ENCODE assay signal across 29 mouse cellular contexts in the genomic region with DNA sequence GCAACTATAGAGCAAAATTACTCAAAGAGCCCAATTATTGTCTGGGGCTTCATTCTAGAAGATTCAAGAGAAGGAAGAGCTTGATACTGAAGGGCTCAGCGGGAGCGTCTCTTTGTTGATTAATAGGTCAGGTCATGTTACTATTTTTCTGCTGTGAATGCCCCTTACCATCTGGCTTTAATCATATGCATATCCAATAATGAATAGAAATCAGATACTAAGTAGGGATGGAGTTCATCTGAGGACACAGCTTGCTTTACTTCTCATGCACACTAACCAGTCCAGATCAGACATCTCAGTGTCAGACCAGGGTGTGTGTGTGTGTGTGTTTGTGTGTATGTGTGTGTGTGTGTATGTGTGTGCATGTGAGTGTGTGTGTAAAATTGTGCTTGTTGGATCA.
DNase-seq lines count a peak whose midpoint lies in the region; ATAC-seq and TF ChIP-seq lines count a peak whose summit lies in the region.
"Had no signal": no experiment of that assay in that cellular context is flagged by ENCODE, and none has a peak within 500 bp of the region (broad histone marks: within the 10 kb centered on the region; RNA-seq: fewer than 3 reads in every experiment).

No protein-coding gene starts in this region.

- ATAC-seq in forebrain, embryonic 11.5 days (replicated peaks; ENCODE audit: low FRiP score), result 0 out of 2 replicates have a peak, but pooled peaks have one; percentile 53
- no peak for ATAC-seq in forebrain, embryonic 16.5 days
- ATAC-seq in midbrain, embryonic 12.5 days (ENCODE audit: low FRiP score, low read depth), result peak; percentile 71
- no peak for ATAC-seq in midbrain, postnatal 0 days (ENCODE audit: low FRiP score)
- peak; percentile 50; the same call in 1 of the 2 replicates for ATAC-seq in embryonic facial prominence, embryonic 14.5 days (ENCODE audit: low read depth)
- ATAC-seq: CD4-positive, CD25-positive, alpha-beta regulatory T cell, adult 4 months had no signal

- H3K27ac ChIP-seq in forebrain, embryonic 11.5 days (ENCODE audit: low read depth, low read length), result no peak overlapping the region
- no peak overlapping the region for H3K27ac ChIP-seq in forebrain, embryonic 16.5 days (ENCODE audit: low read length)
- H3K27ac ChIP-seq in midbrain, embryonic 12.5 days (replicated peaks), result no peak overlapping the region
- no peak overlapping the region for H3K27ac ChIP-seq in midbrain, postnatal 0 days (ENCODE audit: low read depth, low read length)
- H3K27ac ChIP-seq in embryonic facial prominence, embryonic 14.5 days (replicated peaks; ENCODE audit: low read depth, low read length), result no peak overlapping the region
- H3K27ac ChIP-seq: heart, embryonic 10.5 days; heart, embryonic 15.5 days; hindbrain, embryonic 13.5 days; liver, embryonic 14.5 days; macrophage; neural tube, embryonic 12.5 days had no signal

- H3K9ac ChIP-seq in forebrain, embryonic 11.5 days (ENCODE audit: low read length), result no peak overlapping the region
- no peak overlapping the region for H3K9ac ChIP-seq in forebrain, embryonic 16.5 days (replicated peaks; ENCODE audit: low read depth, low read length)
- H3K9ac ChIP-seq in midbrain, embryonic 12.5 days (replicated peaks), result no peak overlapping the region
- H3K9ac ChIP-seq in midbrain, postnatal 0 days (replicated peaks; ENCODE audit: low read length, poor library complexity, severe bottlenecking), result no peak overlapping the region
- no peak overlapping the region for H3K9ac ChIP-seq in embryonic facial prominence, embryonic 14.5 days (ENCODE audit: low read depth, low read length)
- H3K9ac ChIP-seq: heart, embryonic 15.5 days; hindbrain, embryonic 13.5 days; liver, embryonic 14.5 days; neural tube, embryonic 12.5 days had no signal

- no peak for DNase-seq in forebrain, embryonic 11.5 days (ENCODE audit: low spot score)
- DNase-seq in midbrain, postnatal 0 days (ENCODE audit: low spot score), result no peak
- DNase-seq in embryonic facial prominence, embryonic 14.5 days (ENCODE audit: low spot score), result peak; percentile 20
- DNase-seq in retina, postnatal 7 days (ENCODE audit: low read depth, low spot score), result peak; percentile 27
- DNase-seq in adrenal gland, postnatal 4 days (ENCODE audit: low spot score in 2 of 2), result no peak
- DNase-seq: adrenal gland, postnatal 25 days; cerebellum, adult 2 months; cerebellum, postnatal 14 days; gastrocnemius, postnatal 25 days; heart, adult 11 months; heart, postnatal 36 days; kidney, adult 11 months; kidney, postnatal 14 days; layer of hippocampus, adult 9-11 months; liver; lung, adult 2 months; lung, postnatal 10 days; right cerebral cortex, postnatal 25 days; thymus, postnatal 14 days had no signal

- no peak overlapping the region for H3K4me2 ChIP-seq in forebrain, embryonic 11.5 days (ENCODE audit: low read depth, low read length, severe bottlenecking)
- H3K4me2 ChIP-seq in forebrain, embryonic 16.5 days (ENCODE audit: low read length), result no peak overlapping the region
- no peak overlapping the region for H3K4me2 ChIP-seq in midbrain, embryonic 12.5 days (replicated peaks)
- H3K4me2 ChIP-seq in midbrain, postnatal 0 days (ENCODE audit: low read depth, low read length, poor library complexity, severe bottlenecking), result no peak overlapping the region
- H3K4me2 ChIP-seq in embryonic facial prominence, embryonic 14.5 days (ENCODE audit: low read depth, low read length), result no peak overlapping the region
- H3K4me2 ChIP-seq: heart, embryonic 15.5 days; hindbrain, embryonic 13.5 days; neural tube, embryonic 12.5 days had no signal

- no peaks in the 10 kb centered on the region for H3K9me3 ChIP-seq in forebrain, embryonic 11.5 days (ENCODE audit: control insufficient read depth, low read length)
- H3K9me3 ChIP-seq in forebrain, embryonic 16.5 days (ENCODE audit: control insufficient read depth, low read length), result no peaks in the 10 kb centered on the region
- H3K9me3 ChIP-seq in midbrain, embryonic 12.5 days, result no peaks in the 10 kb centered on the region
- no peaks in the 10 kb centered on the region for H3K9me3 ChIP-seq in midbrain, postnatal 0 days (ENCODE audit: low read length)
- H3K9me3 ChIP-seq in embryonic facial prominence, embryonic 14.5 days (ENCODE audit: control insufficient read depth, low read length), result no peaks in the 10 kb centered on the region
- H3K9me3 ChIP-seq: heart, embryonic 10.5 days; heart, embryonic 15.5 days; hindbrain, embryonic 13.5 days; neural tube, embryonic 12.5 days had no signal

- 43% methylated on average over 2 of the region's 2 CpGs for WGBS in forebrain, embryonic 11.5 days
- WGBS in forebrain, embryonic 16.5 days, result 45% methylated on average over 2 of the region's 2 CpGs
- WGBS in midbrain, embryonic 12.5 days, result 17% methylated on average over 2 of the region's 2 CpGs
- 30% methylated on average over 2 of the region's 2 CpGs for WGBS in midbrain, postnatal 0 days
- WGBS in embryonic facial prominence, embryonic 14.5 days, result 33% methylated on average over 2 of the region's 2 CpGs

- H3K27me3 ChIP-seq in forebrain, embryonic 11.5 days (ENCODE audit: control insufficient read depth, insufficient read depth, low read length), result no peaks in the 10 kb centered on the region
- H3K27me3 ChIP-seq in forebrain, embryonic 16.5 days (replicated peaks; ENCODE audit: control insufficient read depth, insufficient read depth, low read length), result no peaks in the 10 kb centered on the region
- 0 out of 2 replicates have a peak, but pooled peaks cover 6% of the 10 kb centered on the region for H3K27me3 ChIP-seq in midbrain, embryonic 12.5 days
- no peaks in the 10 kb centered on the region for H3K27me3 ChIP-seq in midbrain, postnatal 0 days (ENCODE audit: insufficient read depth, low read length)
- no peaks in the 10 kb centered on the region for H3K27me3 ChIP-seq in embryonic facial prominence, embryonic 14.5 days (replicated peaks; ENCODE audit: control insufficient read depth, insufficient read depth, low read length)
- H3K27me3 ChIP-seq: heart, embryonic 15.5 days; hindbrain, embryonic 13.5 days; neural tube, embryonic 12.5 days had no signal

- H3K4me1 ChIP-seq in forebrain, embryonic 11.5 days (replicated peaks; ENCODE audit: control insufficient read depth, insufficient read depth, low read length), result no peaks in the 10 kb centered on the region
- no peaks in the 10 kb centered on the region for H3K4me1 ChIP-seq in forebrain, embryonic 16.5 days (replicated peaks; ENCODE audit: control insufficient read depth, insufficient read depth, low read length)
- peaks cover 8% of the 10 kb centered on the region; the same call in 1 of the 2 replicates for H3K4me1 ChIP-seq in midbrain, embryonic 12.5 days
- no peaks in the 10 kb centered on the region for H3K4me1 ChIP-seq in midbrain, postnatal 0 days (ENCODE audit: insufficient read depth, low read length)
- H3K4me1 ChIP-seq in embryonic facial prominence, embryonic 14.5 days (ENCODE audit: control insufficient read depth, insufficient read depth, low read length), result no peaks in the 10 kb centered on the region
- H3K4me1 ChIP-seq: heart, embryonic 15.5 days; neural tube, embryonic 12.5 days had no signal

- no peak overlapping the region for H3K4me3 ChIP-seq in forebrain, embryonic 11.5 days (ENCODE audit: low read depth, low read length)
- H3K4me3 ChIP-seq in forebrain, embryonic 16.5 days (replicated peaks; ENCODE audit: low read length), result no peak overlapping the region
- H3K4me3 ChIP-seq in midbrain, embryonic 12.5 days, result no peak overlapping the region
- H3K4me3 ChIP-seq in midbrain, postnatal 0 days (ENCODE audit: low read depth, low read length), result no peak overlapping the region
- no peak overlapping the region for H3K4me3 ChIP-seq in embryonic facial prominence, embryonic 14.5 days (ENCODE audit: low read depth, low read length)
- H3K4me3 ChIP-seq: heart, embryonic 10.5 days; heart, embryonic 15.5 days; hindbrain, embryonic 13.5 days; myocyte; neural tube, embryonic 12.5 days had no signal

- H3K36me3 ChIP-seq in forebrain, embryonic 11.5 days (ENCODE audit: control insufficient read depth, insufficient read depth, low read length), result no peaks in the 10 kb centered on the region
- H3K36me3 ChIP-seq in forebrain, embryonic 16.5 days (ENCODE audit: control insufficient read depth, insufficient read depth), result no peaks in the 10 kb centered on the region
- no peaks in the 10 kb centered on the region for H3K36me3 ChIP-seq in midbrain, embryonic 12.5 days
- H3K36me3 ChIP-seq in midbrain, postnatal 0 days (ENCODE audit: insufficient read depth, low read length), result no peaks in the 10 kb centered on the region
- no peaks in the 10 kb centered on the region for H3K36me3 ChIP-seq in embryonic facial prominence, embryonic 14.5 days (ENCODE audit: control insufficient read depth, insufficient read depth, low read length)
- H3K36me3 ChIP-seq: heart, embryonic 10.5 days; heart, embryonic 15.5 days; hindbrain, embryonic 13.5 days; neural tube, embryonic 12.5 days had no signal

- TF ChIP-seq CTCF in midbrain, postnatal 0 days (IDR thresholded peaks at IDR 0.05), result no peak

Comparison
In these comparisons a context has a peak if more than half of its experiments do, and no peak if none do; other contexts are left out.
1. ATAC-seq: peak in forebrain, embryonic 11.5 days (single experiment), midbrain, embryonic 12.5 days (single experiment) and embryonic facial prominence, embryonic 14.5 days (single experiment); none in forebrain, embryonic 16.5 days (single experiment) and midbrain, postnatal 0 days (single experiment).
2. DNase-seq: peak in embryonic facial prominence, embryonic 14.5 days (single experiment) and retina, postnatal 7 days (single experiment); none in forebrain, embryonic 11.5 days (single experiment), midbrain, postnatal 0 days (single experiment) and adrenal gland, postnatal 4 days (0 of 2).